Mouse (Mus musculus): ENCODE results near the gene Usp47.

GRCm38 (mm10) chr7:112144646-112145179 is 121.4 kb downstream of the Usp47 start:
- TF ChIP-seq CTCF (IDR thresholded peaks at IDR 0.05; ENCODE audit: borderline replicate concordance, extremely low read depth, insufficient read depth, insufficient read length) (no peak), POLR2A (IDR thresholded peaks at IDR 0.05; ENCODE audit: borderline replicate concordance, extremely low read depth, insufficient read depth, insufficient read length, poor library complexity, severe bottlenecking) (no peak)

All from brain, embryonic 14.5 days (tissue).